Mouse (Mus musculus): Measurements from ENCODE around the gene Ttyh3. TPM values are rescaled to one million over a fixed set of nuclear protein-coding genes. Genes with fewer than 3 reads are reported as not detected.
"Not testable (repeated sequence)": the region's sequence is repeated elsewhere in the genome, so short reads cannot be mapped to it uniquely, and the experiment has no call there.

Gene Ttyh3
- polyA plus RNA-seq, 1 experiment = 46.0 TPM

GRCm38 (mm10) chr5:140680950-140681349 is 32.1 kb upstream of the Ttyh3 start:
- no peaks in the 10 kb centered on the region for H3K27me3 ChIP-seq (ENCODE audit: control insufficient read depth, insufficient read depth, insufficient read length)
- no peak overlapping the region for H3ac ChIP-seq (ENCODE audit: control insufficient read depth, insufficient read length, low read depth)
- peaks cover 8% of the 10 kb centered on the region for H3K36me3 ChIP-seq (ENCODE audit: control insufficient read depth, insufficient read depth)
- H3K4me3 ChIP-seq (ENCODE audit: insufficient read depth, poor library complexity, severe bottlenecking) = no peak overlapping the region
- TF ChIP-seq FOSL1 (IDR thresholded peaks at IDR 0.05; ENCODE audit: insufficient read depth, low read length, poor library complexity, severe bottlenecking) = no peak
- TF ChIP-seq MYOD1 (IDR thresholded peaks at IDR 0.05; ENCODE audit: control insufficient read depth, insufficient read length, low read depth) = no peak
- no peak for TF ChIP-seq MYOG (IDR thresholded peaks at IDR 0.05; ENCODE audit: control insufficient read depth, extremely low read depth, insufficient read length)
- no peak for TF ChIP-seq CEBPB (IDR thresholded peaks at IDR 0.05; ENCODE audit: low read depth)
- TF ChIP-seq CTCF (IDR thresholded peaks at IDR 0.05; ENCODE audit: control insufficient read depth, insufficient read depth, insufficient read length) = no peak
- no peak for TF ChIP-seq USF1 (IDR thresholded peaks at IDR 0.05; ENCODE audit: low read depth)
- TF ChIP-seq MAX (IDR thresholded peaks at IDR 0.05) = no peak
- H3K79me2 ChIP-seq (ENCODE audit: control insufficient read depth, insufficient read depth) = no peaks in the 10 kb centered on the region
- no peaks in the 10 kb centered on the region for H3K79me3 ChIP-seq (ENCODE audit: low read depth)

- Histone ChIP-seq H3K79me2 (ENCODE audit: control insufficient read depth, insufficient read depth) (no peaks in the 10 kb centered on the region), H3ac (ENCODE audit: control insufficient read depth, insufficient read length, low read depth) (no peak overlapping the region), H3K36me3 (ENCODE audit: control insufficient read depth, insufficient read depth) (peaks cover 8% of the 10 kb centered on the region), H3K4me3 (ENCODE audit: insufficient read depth, poor library complexity, severe bottlenecking) (no peak overlapping the region), H3K79me3 (ENCODE audit: low read depth) (no peaks in the 10 kb centered on the region), H3K27me3 (ENCODE audit: control insufficient read depth, insufficient read depth, insufficient read length) (no peaks in the 10 kb centered on the region)
- TF ChIP-seq MYOD1 (IDR thresholded peaks at IDR 0.05; ENCODE audit: control insufficient read depth, insufficient read length, low read depth) (no peak), MAX (IDR thresholded peaks at IDR 0.05) (no peak), CTCF (IDR thresholded peaks at IDR 0.05; ENCODE audit: control insufficient read depth, insufficient read depth, insufficient read length) (no peak)
These were observed 31.2 kb upstream of the Ttyh3 start for GRCm38 (mm10) chr5:140680051-140680450.

GRCm38 (mm10) chr5:140677137-140677536 is 28.3 kb upstream of the Ttyh3 start:
- Histone ChIP-seq H3K27me3 (ENCODE audit: control insufficient read depth, insufficient read depth, insufficient read length) (no peaks in the 10 kb centered on the region), H3K36me3 (ENCODE audit: control insufficient read depth, insufficient read depth) (peaks cover 7% of the 10 kb centered on the region), H3K79me3 (ENCODE audit: low read depth) (no peaks in the 10 kb centered on the region), H3K4me3 (ENCODE audit: insufficient read depth, poor library complexity, severe bottlenecking) (no peak overlapping the region), H3K79me2 (ENCODE audit: control insufficient read depth, insufficient read depth) (no peaks in the 10 kb centered on the region), H3ac (ENCODE audit: control insufficient read depth, insufficient read length, low read depth) (no peak overlapping the region)
- no peak for TF ChIP-seq FOSL1 (IDR thresholded peaks at IDR 0.05; ENCODE audit: insufficient read depth, low read length, poor library complexity, severe bottlenecking)
- TF ChIP-seq MYOG (IDR thresholded peaks at IDR 0.05; ENCODE audit: control insufficient read depth, extremely low read depth, insufficient read length) = no peak
- no peak for TF ChIP-seq MYOD1 (IDR thresholded peaks at IDR 0.05; ENCODE audit: control insufficient read depth, insufficient read length, low read depth)
- no peak for TF ChIP-seq MAX (IDR thresholded peaks at IDR 0.05)
- TF ChIP-seq CEBPB (IDR thresholded peaks at IDR 0.05; ENCODE audit: low read depth) = no peak
- no peak for TF ChIP-seq CTCF (IDR thresholded peaks at IDR 0.05; ENCODE audit: control insufficient read depth, insufficient read depth, insufficient read length)
- TF ChIP-seq USF1 (IDR thresholded peaks at IDR 0.05; ENCODE audit: low read depth) = no peak

GRCm38 (mm10) chr5:140675640-140676039 is 26.8 kb upstream of the Ttyh3 start:
- no peak overlapping the region for H3ac ChIP-seq (ENCODE audit: control insufficient read depth, insufficient read length, low read depth)
- no peak overlapping the region for H3K4me3 ChIP-seq (ENCODE audit: insufficient read depth, poor library complexity, severe bottlenecking)
- H3K36me3 ChIP-seq (ENCODE audit: control insufficient read depth, insufficient read depth) = peaks cover 5% of the 10 kb centered on the region
- no peaks in the 10 kb centered on the region for H3K79me2 ChIP-seq (ENCODE audit: control insufficient read depth, insufficient read depth)
- H3K79me3 ChIP-seq (ENCODE audit: low read depth) = no peaks in the 10 kb centered on the region
- TF ChIP-seq CEBPB (IDR thresholded peaks at IDR 0.05; ENCODE audit: low read depth) = no peak
- TF ChIP-seq CTCF (IDR thresholded peaks at IDR 0.05; ENCODE audit: control insufficient read depth, insufficient read depth, insufficient read length) = no peak
- TF ChIP-seq FOSL1 (IDR thresholded peaks at IDR 0.05; ENCODE audit: insufficient read depth, low read length, poor library complexity, severe bottlenecking) = no peak
- no peak for TF ChIP-seq MYOD1 (IDR thresholded peaks at IDR 0.05; ENCODE audit: control insufficient read depth, insufficient read length, low read depth)
- no peak for TF ChIP-seq MYOG (IDR thresholded peaks at IDR 0.05; ENCODE audit: control insufficient read depth, extremely low read depth, insufficient read length)
- TF ChIP-seq USF1 (IDR thresholded peaks at IDR 0.05; ENCODE audit: low read depth) = no peak
- TF ChIP-seq MAX (IDR thresholded peaks at IDR 0.05) = no peak
- H3K27me3 ChIP-seq (ENCODE audit: control insufficient read depth, insufficient read depth, insufficient read length) = no peaks in the 10 kb centered on the region

GRCm38 (mm10) chr5:140675079-140675478 is 26.2 kb upstream of the Ttyh3 start:
- Histone ChIP-seq H3ac (ENCODE audit: control insufficient read depth, insufficient read length, low read depth) (no peak overlapping the region), H3K27me3 (ENCODE audit: control insufficient read depth, insufficient read depth, insufficient read length) (no peaks in the 10 kb centered on the region), H3K79me3 (ENCODE audit: low read depth) (no peaks in the 10 kb centered on the region), H3K79me2 (ENCODE audit: control insufficient read depth, insufficient read depth) (no peaks in the 10 kb centered on the region), H3K36me3 (ENCODE audit: control insufficient read depth, insufficient read depth) (peaks cover 5% of the 10 kb centered on the region), H3K4me3 (ENCODE audit: insufficient read depth, poor library complexity, severe bottlenecking) (no peak overlapping the region)
- TF ChIP-seq CTCF (IDR thresholded peaks at IDR 0.05; ENCODE audit: control insufficient read depth, insufficient read depth, insufficient read length) (no peak), CEBPB (IDR thresholded peaks at IDR 0.05; ENCODE audit: low read depth) (no peak), FOSL1 (IDR thresholded peaks at IDR 0.05; ENCODE audit: insufficient read depth, low read length, poor library complexity, severe bottlenecking) (no peak), USF1 (IDR thresholded peaks at IDR 0.05; ENCODE audit: low read depth) (no peak), MAX (IDR thresholded peaks at IDR 0.05) (no peak), MYOG (IDR thresholded peaks at IDR 0.05; ENCODE audit: control insufficient read depth, extremely low read depth, insufficient read length) (no peak), MYOD1 (IDR thresholded peaks at IDR 0.05; ENCODE audit: control insufficient read depth, insufficient read length, low read depth) (no peak)

- Histone ChIP-seq H3K4me3 (ENCODE audit: insufficient read depth, poor library complexity, severe bottlenecking) (no peak overlapping the region), H3K27me3 (ENCODE audit: control insufficient read depth, insufficient read depth, insufficient read length) (no peaks in the 10 kb centered on the region), H3K36me3 (ENCODE audit: control insufficient read depth, insufficient read depth) (peaks cover 5% of the 10 kb centered on the region), H3ac (ENCODE audit: control insufficient read depth, insufficient read length, low read depth) (no peak overlapping the region), H3K79me2 (ENCODE audit: control insufficient read depth, insufficient read depth) (no peaks in the 10 kb centered on the region), H3K79me3 (ENCODE audit: low read depth) (no peaks in the 10 kb centered on the region)
- no peak for TF ChIP-seq USF1 (IDR thresholded peaks at IDR 0.05; ENCODE audit: low read depth)
- no peak for TF ChIP-seq MYOD1 (IDR thresholded peaks at IDR 0.05; ENCODE audit: control insufficient read depth, insufficient read length, low read depth)
- TF ChIP-seq CEBPB (IDR thresholded peaks at IDR 0.05; ENCODE audit: low read depth) = no peak
- TF ChIP-seq CTCF (IDR thresholded peaks at IDR 0.05; ENCODE audit: control insufficient read depth, insufficient read depth, insufficient read length) = no peak
- no peak for TF ChIP-seq MYOG (IDR thresholded peaks at IDR 0.05; ENCODE audit: control insufficient read depth, extremely low read depth, insufficient read length)
- TF ChIP-seq FOSL1 (IDR thresholded peaks at IDR 0.05; ENCODE audit: insufficient read depth, low read length, poor library complexity, severe bottlenecking) = no peak
These were observed 25.2 kb upstream of the Ttyh3 start for GRCm38 (mm10) chr5:140674036-140674435.

GRCm38 (mm10) chr5:140672603-140673002 is 23.8 kb upstream of the Ttyh3 start:
- not testable (repeated sequence) for H3ac ChIP-seq (ENCODE audit: control insufficient read depth, insufficient read length, low read depth); H3K36me3 ChIP-seq (ENCODE audit: control insufficient read depth, insufficient read depth); H3K79me2 ChIP-seq (ENCODE audit: control insufficient read depth, insufficient read depth); H3K27me3 ChIP-seq (ENCODE audit: control insufficient read depth, insufficient read depth, insufficient read length); H3K79me3 ChIP-seq (ENCODE audit: low read depth); H3K4me3 ChIP-seq (ENCODE audit: insufficient read depth, poor library complexity, severe bottlenecking)
